Mouse (Mus musculus) liver, embryonic 14.5 days (tissue): ENCODE measurements at regions not wholly inside any gene's neighbourhood (a gene's known extent, or its start where the extent isn't known, plus 50 kb on each side); places are given as distances from the start of the nearest gene placed in this dataset.
A peak's percentile ranks its signal among the peaks of the same experiment; 100 is the strongest.

Experiments
- ATAC-seq: fragments of 200-750 bp; cut with Nextera tagmentation; 2 replicates; pipeline ENCODE4 v1.8.0; 2017; ENCODE audit warnings: moderate number of reproducible peaks, mild to moderate bottlenecking, moderate library complexity; ENCODE audit not compliant: insufficient read depth
- DNase-seq, 3 experiments: peaks; one replicate each; pipeline ENCODE4 v3.0.0-alpha.2; 2012 to 2013; ENCODE audit warnings: low read depth in 3 of 3, low spot score in 3 of 3
- H3K27ac ChIP-seq: fragments of 300-500 bp; sonication (generic); 2 replicates; pipeline ENCODE4 v1.5.1; 2014; ENCODE audit warnings: moderate library complexity, mild to moderate bottlenecking, control low read depth, inconsistent platforms
- H3K27me3 ChIP-seq: fragments of 300-500 bp; sonication (generic); 2 replicates; pipeline ENCODE4 v1.6.1; 2014; ENCODE audit warnings: mild to moderate bottlenecking, low read length, moderate library complexity; ENCODE audit not compliant: control insufficient read depth, insufficient read depth
- H3K36me3 ChIP-seq: fragments of 300-500 bp; sonication (generic); replicated peaks from 2 replicates; pipeline ENCODE4 v1.6.1; 2014; ENCODE audit warnings: low read depth; ENCODE audit not compliant: control insufficient read depth, insufficient read depth
- H3K4me1 ChIP-seq, 2 experiments: fragments of 200-500 bp in 1 of 2; fragments of 300-500 bp in 1 of 2; sonication (generic) in 1 of 2; replicated peaks; 2 replicates each; pipeline ENCODE4 v1.6.1; 2012 to 2014; ENCODE audit warnings: antibody characterized with exemption in 1 of 2, inconsistent platforms in 1 of 2, low read length in 1 of 2; ENCODE audit not compliant: control insufficient read depth in 2 of 2, insufficient read depth in 2 of 2
- H3K4me2 ChIP-seq: fragments of 300-500 bp; sonication (generic); 2 replicates; pipeline ENCODE4 v1.6.1; 2014; ENCODE audit warnings: low read depth, mild to moderate bottlenecking, control low read depth, moderate library complexity
- H3K4me3 ChIP-seq, 2 experiments: fragments of 200-500 bp in 1 of 2; fragments of 300-500 bp in 1 of 2; sonication (generic) in 1 of 2; 2 replicates each; pipeline ENCODE4 v1.5.1; 2012 to 2014; ENCODE audit warnings: low read depth in 2 of 2, low read length in 2 of 2, mild to moderate bottlenecking in 2 of 2, control low read depth in 1 of 2, inconsistent platforms in 1 of 2, moderate library complexity in 1 of 2; ENCODE audit not compliant: insufficient read depth in 1 of 2
- H3K9ac ChIP-seq: fragments of 300-500 bp; sonication (generic); replicated peaks from 2 replicates; pipeline ENCODE4 v1.6.1; 2014; ENCODE audit warnings: mild to moderate bottlenecking, control low read depth, moderate library complexity
- H3K9me3 ChIP-seq: fragments of 300-500 bp; sonication (generic); 2 replicates; pipeline ENCODE4 v1.6.1; 2016; ENCODE audit warnings: low read length, mixed read lengths; ENCODE audit not compliant: control insufficient read depth
- CTCF ChIP-seq: IDR thresholded peaks from 2 replicates; pipeline ENCODE4 v1.5.1; 2016; ENCODE audit warnings: antibody characterized with exemption, low read depth, control low read depth
- EP300 ChIP-seq: IDR thresholded peaks from 2 replicates; pipeline ENCODE4 v1.6.1; 2016; ENCODE audit warnings: antibody characterized with exemption, low read depth
- WGBS: fragments of 180-500 bp; shearing (Covaris S2); extraction: QIAGEN DNeasy Blood & Tissue Kit; methylation state at CpG from one replicate; pipeline ENCODE4 v1.1.7; 2014; ENCODE audit not compliant: insufficient replicate concordance; 5-methylcytosine and 5-hydroxymethylcytosine counted together

DNA sequence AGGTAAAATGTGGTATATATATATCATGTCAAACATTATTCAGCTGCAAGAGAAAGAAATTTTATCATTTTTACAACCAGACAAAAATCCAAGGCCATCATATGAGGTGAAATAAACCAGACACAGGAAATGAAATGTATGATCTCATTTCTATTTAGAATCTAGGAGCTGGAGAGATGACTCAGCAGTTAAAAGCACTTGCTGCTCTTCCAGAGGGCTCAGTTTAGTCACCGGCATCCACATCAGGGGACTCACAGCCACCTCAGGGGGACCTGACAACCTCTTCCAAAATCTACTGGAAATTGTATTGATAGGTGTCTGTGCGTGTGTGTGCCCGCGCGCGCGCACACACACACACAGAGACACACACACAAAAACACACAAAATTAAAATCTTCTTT is 98.3 kb downstream of the Polr2m start:
- H3K27me3 ChIP-seq: no peaks in the 10 kb centered on the region
- no peaks in the 10 kb centered on the region for H3K9me3 ChIP-seq
- ATAC-seq: no peak
- H3K4me1 ChIP-seq: no peaks in the 10 kb centered on the region
- no peak overlapping the region for H3K4me2 ChIP-seq
- H3K36me3 ChIP-seq: no peaks in the 10 kb centered on the region
- DNase-seq: no peak
- H3K4me3 ChIP-seq: no peak overlapping the region
- no peak overlapping the region for H3K27ac ChIP-seq
- TF ChIP-seq CTCF (no peak), EP300 (no peak)
- 87% methylated on average over 7 of the region's 7 CpGs for WGBS
- H3K9ac ChIP-seq: no peak overlapping the region

DNA sequence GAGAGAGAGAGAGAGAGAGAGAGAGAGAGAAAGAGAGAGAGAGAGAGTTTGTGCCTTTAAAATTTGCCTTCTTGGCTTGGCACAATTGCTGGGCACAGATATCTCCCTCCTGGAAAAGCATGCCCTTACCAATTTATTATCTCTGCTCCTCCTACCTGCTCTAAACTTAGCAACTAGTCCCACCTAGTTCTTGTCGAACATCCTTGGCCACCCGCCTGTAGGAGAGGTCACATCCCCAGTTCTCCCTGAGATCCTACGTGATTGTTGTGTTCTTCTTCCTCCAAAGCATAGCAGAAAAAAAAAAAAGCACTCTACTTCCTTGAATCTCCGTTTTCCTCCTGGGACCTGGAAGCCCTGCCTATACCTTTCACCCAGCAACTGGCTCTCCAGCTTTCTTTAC is 101.8 kb downstream of the Polr2m start:
- H3K27me3 ChIP-seq: no peaks in the 10 kb centered on the region
- TF ChIP-seq CTCF (no peak), EP300 (no peak)
- no peak overlapping the region for H3K4me2 ChIP-seq
- no peak overlapping the region for H3K27ac ChIP-seq
- ATAC-seq (no peak), DNase-seq (no peak)
- no peaks in the 10 kb centered on the region for H3K36me3 ChIP-seq
- no peak overlapping the region for H3K4me3 ChIP-seq
- WGBS: 49% methylated on average over 4 of the region's 4 CpGs
- H3K9ac ChIP-seq: no peak overlapping the region
- H3K4me1 ChIP-seq: no peaks in the 10 kb centered on the region
- H3K9me3 ChIP-seq: no peaks in the 10 kb centered on the region

DNA sequence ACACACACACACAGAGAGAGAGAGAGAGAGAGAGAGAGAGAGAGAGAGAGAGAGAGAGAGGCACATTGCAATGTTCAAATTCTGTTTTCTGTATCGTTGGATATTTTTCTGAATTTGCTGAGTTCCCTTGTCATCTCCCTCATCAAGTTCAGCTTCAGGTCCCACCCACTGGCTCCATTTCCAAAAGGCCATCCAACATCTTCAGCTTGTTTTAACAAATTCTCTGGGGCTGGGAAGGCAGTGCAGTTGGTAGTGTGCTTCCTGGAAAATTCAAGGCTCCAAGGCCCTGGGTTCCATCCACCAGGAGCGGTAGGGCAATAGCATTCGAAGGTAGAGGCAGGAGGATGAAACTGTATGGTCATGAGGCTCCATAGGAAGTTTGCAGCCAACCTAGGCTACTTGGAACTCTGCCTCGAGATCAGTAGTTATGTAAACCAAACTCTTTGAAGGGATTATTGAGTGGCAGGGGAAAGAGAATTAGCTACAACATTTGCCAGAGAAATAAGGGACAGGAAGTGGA is 105.9 kb downstream of the Polr2m start:
- Histone ChIP-seq H3K36me3 (no peaks in the 10 kb centered on the region), H3K27ac (no peak overlapping the region), H3K9me3 (no peaks in the 10 kb centered on the region), H3K4me2 (no peak overlapping the region), H3K4me3 (no peak overlapping the region), H3K9ac (no peak overlapping the region), H3K4me1 (no peaks in the 10 kb centered on the region), H3K27me3 (no peaks in the 10 kb centered on the region)
- DNase-seq (no peak), ATAC-seq (no peak)
- TF ChIP-seq EP300 (no peak), CTCF (no peak)
- 53% methylated on average over 4 of the region's 4 CpGs for WGBS

DNA sequence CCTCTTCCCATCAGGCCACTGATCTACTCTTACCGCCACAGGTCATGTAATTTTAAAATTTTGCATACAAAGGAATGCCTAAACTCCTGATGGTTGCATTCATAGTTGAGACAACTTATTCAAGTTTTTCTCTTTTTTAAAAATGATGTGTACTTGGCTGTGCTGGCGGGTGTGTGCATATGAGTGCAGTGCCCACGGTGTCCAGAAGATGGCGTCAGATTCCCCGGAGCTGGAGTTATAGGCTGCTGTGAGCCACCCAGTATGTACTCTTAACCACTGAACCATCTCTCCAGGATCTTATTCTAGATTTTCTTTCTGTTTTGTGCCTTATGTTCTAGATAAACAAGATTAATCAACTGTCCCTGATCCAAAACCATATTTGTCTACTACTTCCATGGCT is 116.0 kb downstream of the Polr2m start:
- H3K27me3 ChIP-seq: no peaks in the 10 kb centered on the region
- no peak overlapping the region for H3K4me3 ChIP-seq
- no peak overlapping the region for H3K4me2 ChIP-seq
- ATAC-seq: no peak
- WGBS: 76% methylated on average over 5 of the region's 5 CpGs
- no peaks in the 10 kb centered on the region for H3K4me1 ChIP-seq
- no peak for DNase-seq
- TF ChIP-seq EP300 (no peak), CTCF (peak; percentile 13; the same call in 1 of the 2 replicates)
- no peaks in the 10 kb centered on the region; the same call in 1 of the 2 replicates for H3K9me3 ChIP-seq
- H3K27ac ChIP-seq: no peak overlapping the region
- no peak overlapping the region for H3K9ac ChIP-seq
- no peaks in the 10 kb centered on the region for H3K36me3 ChIP-seq

- H3K4me1 ChIP-seq: no peaks in the 10 kb centered on the region
- WGBS: 62% methylated on average over 2 of the region's 2 CpGs
- H3K27me3 ChIP-seq: no peaks in the 10 kb centered on the region
- ATAC-seq (no peak), DNase-seq (no peak)
- no peak overlapping the region for H3K9ac ChIP-seq
- H3K36me3 ChIP-seq: no peaks in the 10 kb centered on the region
- no peak overlapping the region for H3K27ac ChIP-seq
- TF ChIP-seq EP300 (no peak), CTCF (no peak)
- no peaks in the 10 kb centered on the region; the same call in 1 of the 2 replicates for H3K9me3 ChIP-seq
- H3K4me3 ChIP-seq: no peak overlapping the region
- no peak overlapping the region for H3K4me2 ChIP-seq
Observed at GRCm38 (mm10) chr9:71369202-71369601, 116.5 kb downstream of the Polr2m start.
